Mouse (Mus musculus) liver, postnatal 0 days (tissue): ENCODE measurements around the gene Sympk. TPM values are rescaled to one million over a fixed set of nuclear protein-coding genes. Genes with fewer than 3 reads are reported as not detected.

Experiments
- ATAC-seq: fragments of 200-750 bp; cut with Nextera tagmentation; 2 replicates; pipeline ENCODE4 v1.8.0; 2017; ENCODE audit warnings: mild to moderate bottlenecking, moderate library complexity
- DNase-seq: peaks from one replicate; pipeline ENCODE4 v3.0.0-alpha.2; 2016
- H3K27ac ChIP-seq: fragments of 300-500 bp; sonication (generic); 2 replicates; pipeline ENCODE4 v1.5.1; 2014; ENCODE audit warnings: antibody characterized with exemption, moderate library complexity, mild to moderate bottlenecking, low read depth
- H3K27me3 ChIP-seq: fragments of 300-500 bp; sonication (generic); 2 replicates; pipeline ENCODE4 v1.6.1; 2014; ENCODE audit warnings: low read length, control low read depth, mixed read lengths; ENCODE audit not compliant: insufficient read depth
- H3K36me3 ChIP-seq: fragments of 300-500 bp; sonication (generic); replicated peaks from 2 replicates; pipeline ENCODE4 v1.6.1; 2014; ENCODE audit warnings: mild to moderate bottlenecking, control low read depth, low read length, moderate library complexity, mixed read lengths; ENCODE audit not compliant: insufficient read depth
- H3K4me1 ChIP-seq: fragments of 300-500 bp; sonication (generic); 2 replicates; pipeline ENCODE4 v1.6.1; 2014; ENCODE audit warnings: antibody characterized with exemption, mild to moderate bottlenecking, control low read depth; ENCODE audit not compliant: insufficient read depth
- H3K4me2 ChIP-seq: fragments of 300-500 bp; sonication (generic); 2 replicates; pipeline ENCODE4 v1.6.1; 2014; ENCODE audit warnings: low read depth, mild to moderate bottlenecking, low read length, moderate library complexity, mixed read lengths
- H3K4me3 ChIP-seq: fragments of 300-500 bp; sonication (generic); 2 replicates; pipeline ENCODE4 v1.5.1; 2014; ENCODE audit warnings: low read depth, low read length
- H3K9ac ChIP-seq: fragments of 300-500 bp; sonication (generic); replicated peaks from 2 replicates; pipeline ENCODE4 v1.6.1; 2014; ENCODE audit warnings: mild to moderate bottlenecking, moderate library complexity
- H3K9me3 ChIP-seq: fragments of 300-500 bp; sonication (generic); 2 replicates; pipeline ENCODE4 v1.6.1; 2016; ENCODE audit warnings: mild to moderate bottlenecking, control low read depth, low read length, mixed read lengths
- CTCF ChIP-seq: sonication (generic); IDR thresholded peaks from 2 replicates; pipeline ENCODE4 v1.5.1; 2016; ENCODE audit warnings: antibody characterized with exemption, low read depth
- EP300 ChIP-seq: IDR thresholded peaks from 2 replicates; pipeline ENCODE4 v1.6.1; 2016; ENCODE audit warnings: antibody characterized with exemption, low read depth, mild to moderate bottlenecking
- WGBS: fragments of 180-500 bp; shearing (Covaris S2); extraction: QIAGEN DNeasy Blood & Tissue Kit; methylation state at CpG from one replicate; pipeline ENCODE4 v1.1.7; 2014; ENCODE audit not compliant: insufficient replicate concordance; 5-methylcytosine and 5-hydroxymethylcytosine counted together
- polyA plus RNA-seq: library from polyadenylated mRNA; unstranded; fragments of >200 nt; fragmentation: Nextera tagmentation; extraction: Ambion mirVana; gene quantifications from 2 replicates; pipeline ENCODE4 v1.2.1, GENCODE M21; 2015

Gene Sympk
- polyA plus RNA-seq, 1 experiment from 2014 or later, result 6.9 TPM

DNA sequence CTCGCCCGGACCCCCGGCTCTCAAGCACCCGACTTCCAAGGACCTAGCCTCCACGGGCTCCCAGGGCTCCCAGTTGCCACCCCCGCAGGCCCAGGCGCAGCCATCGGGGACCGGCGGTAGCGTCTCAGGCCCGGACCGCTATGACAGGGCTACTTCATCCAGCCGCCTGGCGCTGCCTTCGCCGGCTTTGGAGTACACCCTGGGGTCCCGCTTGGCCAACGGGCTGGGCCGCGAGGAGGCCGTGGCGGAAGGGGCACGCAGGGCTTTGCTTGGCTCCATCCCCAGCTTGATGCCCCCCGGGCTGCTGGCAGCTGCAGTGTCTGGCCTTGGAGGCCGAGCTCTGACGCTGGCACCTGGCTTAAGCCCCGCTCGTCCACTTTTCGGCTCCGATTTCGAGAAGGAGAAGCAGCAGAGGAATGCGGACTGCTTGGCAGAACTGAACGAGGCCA is 19.5 kb upstream of the Sympk start:
- H3K4me3 ChIP-seq, result peak overlapping the region; percentile 87
- no peaks in the 10 kb centered on the region for H3K9me3 ChIP-seq
- WGBS, result 13% methylated on average over 34 of the region's 34 CpGs
- peak overlapping the region; percentile 98 for H3K4me2 ChIP-seq
- H3K36me3 ChIP-seq, result peaks cover 17% of the 10 kb centered on the region; the same call in 1 of the 2 replicates
- peak overlapping the region; percentile 77 for H3K9ac ChIP-seq
- H3K27ac ChIP-seq, result peak overlapping the region; percentile 87
- DNase-seq (no peak), ATAC-seq (no peak)
- no peaks in the 10 kb centered on the region for H3K27me3 ChIP-seq
- H3K4me1 ChIP-seq, result peaks cover 45% of the 10 kb centered on the region
- TF ChIP-seq EP300 (no peak), CTCF (no peak)

GRCm38 (mm10) chr7:19005417-19006121 is 18.6 kb upstream of the Sympk start:
- H3K9ac ChIP-seq, result peak overlapping the region; percentile 77; the same call in 1 of the 2 replicates
- peak; percentile 25 for DNase-seq
- WGBS, result 77% methylated on average over 34 of the region's 34 CpGs
- ATAC-seq, result no peak
- TF ChIP-seq EP300 (no peak), CTCF (no peak)
- no peak overlapping the region for H3K27ac ChIP-seq
- H3K36me3 ChIP-seq, result peaks cover 17% of the 10 kb centered on the region; the same call in 1 of the 2 replicates
- H3K4me1 ChIP-seq, result peaks cover 50% of the 10 kb centered on the region
- no peaks in the 10 kb centered on the region for H3K9me3 ChIP-seq
- peak overlapping the region; percentile 87; the same call in 1 of the 2 replicates for H3K4me3 ChIP-seq
- H3K27me3 ChIP-seq, result no peaks in the 10 kb centered on the region
- peak overlapping the region; percentile 98 for H3K4me2 ChIP-seq

DNA sequence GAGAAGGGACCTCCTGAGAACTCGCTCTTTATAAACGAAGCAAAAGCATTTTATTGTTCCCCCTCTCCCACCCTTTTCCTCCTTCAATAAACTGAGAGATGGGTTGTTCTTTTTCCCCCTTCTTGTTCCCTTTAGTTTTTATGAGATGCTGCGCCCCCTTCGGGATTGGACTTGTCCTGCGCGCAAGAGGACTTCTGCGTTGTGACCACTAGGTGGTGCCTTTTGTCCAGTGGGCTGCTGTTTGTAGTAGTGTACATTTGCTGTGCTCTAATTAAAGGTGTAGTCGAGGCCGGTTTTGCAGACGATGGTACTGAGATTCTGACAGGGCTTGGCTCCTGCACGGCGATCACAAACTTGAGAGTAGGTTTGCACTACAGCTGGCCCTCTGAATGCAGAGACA is 17.7 kb upstream of the Sympk start:
- 4% methylated on average over 12 of the region's 12 CpGs for WGBS
- ATAC-seq, result peak; percentile 21
- H3K4me1 ChIP-seq, result peaks cover 43% of the 10 kb centered on the region
- no peak overlapping the region for H3K9ac ChIP-seq
- peaks cover 17% of the 10 kb centered on the region; the same call in 1 of the 2 replicates for H3K36me3 ChIP-seq
- H3K4me3 ChIP-seq, result 0 out of 2 replicates have a peak overlapping the region, but pooled peaks have one; percentile 16
- 0 out of 2 replicates have a peak overlapping the region, but pooled peaks have one; percentile 89 for H3K27ac ChIP-seq
- no peaks in the 10 kb centered on the region for H3K27me3 ChIP-seq
- DNase-seq, result peak; percentile 87
- H3K9me3 ChIP-seq, result no peaks in the 10 kb centered on the region
- TF ChIP-seq EP300 (no peak), CTCF (peak; percentile 100)
- peak overlapping the region; percentile 98 for H3K4me2 ChIP-seq

DNA sequence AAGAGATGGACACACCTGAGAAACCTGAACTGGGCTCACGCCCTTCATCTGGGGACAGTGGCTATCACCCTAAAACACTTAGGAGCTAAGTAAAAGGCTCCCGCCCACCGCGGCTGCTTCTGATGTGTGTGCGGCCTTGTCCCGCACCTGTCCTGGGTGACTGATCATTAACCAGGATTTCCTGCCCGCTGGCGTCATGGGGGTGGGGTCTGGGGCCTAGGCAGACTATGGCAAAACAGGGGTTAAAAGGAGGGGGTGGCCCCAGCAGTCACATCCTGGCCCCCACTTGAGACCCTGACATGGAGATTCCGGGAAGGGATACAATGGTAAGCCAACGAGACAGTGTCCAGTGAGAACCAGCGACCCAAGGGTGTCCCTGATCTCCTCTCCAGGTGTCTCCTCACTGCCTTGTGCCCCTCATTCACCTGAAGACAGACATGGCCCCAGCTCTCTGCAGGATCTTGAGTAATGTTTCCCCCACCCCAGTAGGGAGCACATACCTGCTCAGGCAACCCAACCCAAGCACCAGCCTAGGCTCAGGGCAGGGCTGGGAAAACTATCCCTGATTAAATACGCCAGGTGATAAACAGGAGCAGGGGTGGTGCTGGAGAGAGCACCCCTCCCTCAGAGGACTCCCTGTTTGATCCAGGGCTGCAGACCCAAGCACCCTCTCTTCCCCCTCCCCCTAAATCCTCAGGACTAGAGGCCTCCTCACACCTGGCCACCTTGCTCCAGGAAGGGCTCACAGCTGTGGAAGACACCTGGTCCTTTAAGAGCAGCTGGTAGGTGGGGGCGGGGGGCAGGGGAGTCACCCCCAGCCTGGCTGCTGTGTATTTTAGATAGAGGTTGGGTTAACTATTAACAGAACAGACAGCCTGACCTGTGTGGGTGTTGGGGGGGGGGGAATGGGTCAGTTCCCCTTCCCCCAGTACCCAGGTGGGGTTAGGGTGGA is 16.9 kb upstream of the Sympk start:
- Histone ChIP-seq H3K27me3 (no peaks in the 10 kb centered on the region), H3K4me1 (peaks cover 42% of the 10 kb centered on the region), H3K9ac (peak overlapping the region; percentile 18; the same call in 1 of the 2 replicates), H3K9me3 (no peaks in the 10 kb centered on the region), H3K4me3 (0 out of 2 replicates have a peak overlapping the region, but pooled peaks have one; percentile 16), H3K27ac (peak overlapping the region; percentile 89), H3K4me2 (peak overlapping the region; percentile 63), H3K36me3 (peaks cover 17% of the 10 kb centered on the region; the same call in 1 of the 2 replicates)
- no peak for TF ChIP-seq CTCF
- no peak for TF ChIP-seq EP300
- DNase-seq (peak; percentile 70), ATAC-seq (peak; percentile 26)
- WGBS, result 58% methylated on average over 13 of the region's 13 CpGs

DNA sequence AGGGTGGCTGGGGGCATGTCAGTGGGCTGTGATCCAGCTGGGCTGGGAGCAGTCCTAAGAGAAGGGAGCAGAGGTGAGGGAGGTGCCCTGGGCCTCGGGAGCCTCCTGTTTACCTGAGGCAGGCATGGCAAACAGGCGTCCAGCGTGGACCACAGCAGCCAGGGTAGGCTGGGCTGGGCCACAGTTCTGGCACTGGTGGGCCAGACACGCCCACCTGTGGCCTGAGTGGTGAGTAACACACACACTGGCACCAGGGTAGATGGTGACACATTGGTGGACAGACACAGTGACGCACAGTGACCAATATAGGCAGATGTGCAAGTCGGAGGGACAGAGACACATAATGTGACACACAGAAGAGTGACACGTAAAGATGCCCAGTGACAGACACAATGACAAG is 13.6 kb upstream of the Sympk start:
- Histone ChIP-seq H3K27ac (peak overlapping the region; percentile 95), H3K4me2 (no peak overlapping the region), H3K4me1 (peaks cover 32% of the 10 kb centered on the region), H3K4me3 (no peak overlapping the region), H3K9ac (no peak overlapping the region), H3K36me3 (peaks cover 14% of the 10 kb centered on the region; the same call in 1 of the 2 replicates), H3K9me3 (no peaks in the 10 kb centered on the region), H3K27me3 (no peaks in the 10 kb centered on the region)
- ATAC-seq, result peak; percentile 73
- peak; percentile 71 for DNase-seq
- WGBS, result 54% methylated on average over 7 of the region's 7 CpGs
- TF ChIP-seq EP300, result no peak
- no peak for TF ChIP-seq CTCF
